Mouse (Mus musculus) kidney, embryonic 14.5 days (tissue): ENCODE results near the gene Plcb2. TPM values are rescaled to one million over a fixed set of nuclear protein-coding genes. Genes with fewer than 3 reads are reported as not detected.
A peak's percentile ranks its signal among the peaks of the same experiment; 100 is the strongest.

ENCODE experiments used
- ATAC-seq: fragments of 200-750 bp; cut with Nextera tagmentation; 2 replicates; pipeline ENCODE4 v1.8.0; 2017; ENCODE audit warnings: moderate number of reproducible peaks, mild to moderate bottlenecking, moderate TSS enrichment, moderate library complexity; ENCODE audit not compliant: low FRiP score, low TSS enrichment
- H3K27ac ChIP-seq: fragments of 300-500 bp; sonication (generic); 2 replicates; pipeline ENCODE4 v1.5.1; 2014; ENCODE audit warnings: low read depth, mild to moderate bottlenecking, low read length, moderate library complexity, mixed read lengths
- H3K27me3 ChIP-seq: fragments of 300-500 bp; sonication (generic); 2 replicates; pipeline ENCODE4 v1.6.1; 2014; ENCODE audit warnings: mild to moderate bottlenecking, low read length; ENCODE audit not compliant: control insufficient read depth, insufficient read depth
- H3K36me3 ChIP-seq: fragments of 300-500 bp; sonication (generic); 2 replicates; pipeline ENCODE4 v1.6.1; 2014; ENCODE audit warnings: low read length, mixed read lengths; ENCODE audit not compliant: control insufficient read depth, insufficient read depth
- H3K4me1 ChIP-seq: fragments of 300-500 bp; sonication (generic); 2 replicates; pipeline ENCODE4 v1.6.1; 2014; ENCODE audit warnings: low read length, mixed read lengths; ENCODE audit not compliant: control insufficient read depth, insufficient read depth
- H3K4me2 ChIP-seq: fragments of 300-500 bp; sonication (generic); replicated peaks from 2 replicates; pipeline ENCODE4 v1.6.1; 2014; ENCODE audit warnings: low read depth, mild to moderate bottlenecking, low read length
- H3K4me3 ChIP-seq: fragments of 300-500 bp; sonication (generic); 2 replicates; pipeline ENCODE4 v1.5.1; 2014; ENCODE audit warnings: mild to moderate bottlenecking, low read length
- H3K9ac ChIP-seq: fragments of 300-500 bp; sonication (generic); 2 replicates; pipeline ENCODE4 v1.6.1; 2014; ENCODE audit warnings: low read depth, mild to moderate bottlenecking, low read length, moderate library complexity
- H3K9me3 ChIP-seq: fragments of 300-500 bp; sonication (generic); 2 replicates; pipeline ENCODE4 v1.6.1; 2016; ENCODE audit warnings: low read length; ENCODE audit not compliant: control insufficient read depth
- WGBS: fragments of 180-500 bp; shearing (Covaris S2); extraction: QIAGEN DNeasy Blood & Tissue Kit; methylation state at CpG from one replicate; pipeline ENCODE4 v1.1.7; 2014; 5-methylcytosine and 5-hydroxymethylcytosine counted together
- polyA plus RNA-seq: library from polyadenylated mRNA; unstranded; fragments of >200 nt; fragmentation: Nextera tagmentation; extraction: Ambion mirVana; gene quantifications from 2 replicates; pipeline ENCODE4 v1.2.1, GENCODE M21; 2014

Plcb2 gene
- polyA plus RNA-seq, 1 experiment from 2014 or later: 1.7 TPM

- H3K4me1 ChIP-seq: peaks cover 14% of the 10 kb centered on the region
- peak; percentile 92 for ATAC-seq
- WGBS: under 1% methylated on average over 45 of the region's 57 CpGs
- H3K27ac ChIP-seq: no peak within 1 kb of the TSS
- H3K27me3 ChIP-seq: peaks cover 20% of the 10 kb centered on the region; the same call in 1 of the 2 replicates
- peaks cover 4% of the 10 kb centered on the region; the same call in 1 of the 2 replicates for H3K36me3 ChIP-seq
- H3K9ac ChIP-seq: peak within 1 kb of the TSS; percentile 87
- peak within 1 kb of the TSS; percentile 99 for H3K4me2 ChIP-seq
- no peaks in the 10 kb centered on the region for H3K9me3 ChIP-seq
- peak within 1 kb of the TSS; percentile 84 for H3K4me3 ChIP-seq
Measured at GRCm38 (mm10) chr2:118745232-118745884, 17.1 kb upstream of the Plcb2 start, which contains the start of gene Inafm2. Inafm2 (plus strand) TSS chr2:118745758.

- WGBS: 9% methylated on average over 7 of the region's 7 CpGs
- H3K27me3 ChIP-seq: peaks cover 20% of the 10 kb centered on the region; the same call in 1 of the 2 replicates
- no peak for ATAC-seq
- peaks cover 14% of the 10 kb centered on the region for H3K4me1 ChIP-seq
- H3K36me3 ChIP-seq: peaks cover 1% of the 10 kb centered on the region; the same call in 1 of the 2 replicates
- peak overlapping the region; percentile 84; the same call in 1 of the 2 replicates for H3K4me3 ChIP-seq
- H3K27ac ChIP-seq: no peak overlapping the region
- no peaks in the 10 kb centered on the region for H3K9me3 ChIP-seq
- H3K4me2 ChIP-seq: no peak overlapping the region; the same call in 1 of the 2 replicates
- no peak overlapping the region for H3K9ac ChIP-seq
Measured at GRCm38 (mm10) chr2:118744621-118745020, 16.4 kb upstream of the Plcb2 start.

GRCm38 (mm10) chr2:118743261-118743943 lies 15.2 kb upstream of the Plcb2 start:
- H3K27me3 ChIP-seq: peaks cover 20% of the 10 kb centered on the region; the same call in 1 of the 2 replicates
- no peaks in the 10 kb centered on the region for H3K36me3 ChIP-seq
- no peaks in the 10 kb centered on the region for H3K9me3 ChIP-seq
- H3K27ac ChIP-seq: no peak overlapping the region
- H3K9ac ChIP-seq: no peak overlapping the region
- H3K4me1 ChIP-seq: peaks cover 14% of the 10 kb centered on the region
- 26% methylated on average over 8 of the region's 8 CpGs for WGBS
- no peak overlapping the region for H3K4me3 ChIP-seq
- no peak overlapping the region for H3K4me2 ChIP-seq
- ATAC-seq: no peak

- H3K36me3 ChIP-seq: no peaks in the 10 kb centered on the region
- no peak overlapping the region for H3K4me3 ChIP-seq
- peaks cover 18% of the 10 kb centered on the region; the same call in 1 of the 2 replicates for H3K27me3 ChIP-seq
- ATAC-seq: no peak
- H3K4me1 ChIP-seq: peaks cover 6% of the 10 kb centered on the region; the same call in 1 of the 2 replicates
- H3K4me2 ChIP-seq: no peak overlapping the region
- whole genome bisulfite sequencing: 66% methylated on average over 9 of the region's 9 CpGs
- H3K9ac ChIP-seq: no peak overlapping the region
- H3K9me3 ChIP-seq: no peaks in the 10 kb centered on the region
- no peak overlapping the region for H3K27ac ChIP-seq
Measured at GRCm38 (mm10) chr2:118741183-118741582, 12.9 kb upstream of the Plcb2 start.

GRCm38 (mm10) chr2:118740341-118740740 lies 12.1 kb upstream of the Plcb2 start:
- no peaks in the 10 kb centered on the region for H3K36me3 ChIP-seq
- H3K9ac ChIP-seq: no peak overlapping the region
- peaks cover 6% of the 10 kb centered on the region; the same call in 1 of the 2 replicates for H3K4me1 ChIP-seq
- no peak overlapping the region for H3K27ac ChIP-seq
- H3K9me3 ChIP-seq: no peaks in the 10 kb centered on the region
- no peak overlapping the region for H3K4me2 ChIP-seq
- no peak overlapping the region for H3K4me3 ChIP-seq
- no peak for ATAC-seq
- 70% methylated on average over 3 of the region's 3 CpGs for WGBS
- H3K27me3 ChIP-seq: peaks cover 18% of the 10 kb centered on the region; the same call in 1 of the 2 replicates

GRCm38 (mm10) chr2:118733341-118733740 lies 5.1 kb upstream of the Plcb2 start:
- 67% methylated on average over 5 of the region's 5 CpGs for WGBS
- Histone ChIP-seq H3K4me1 (peaks cover 12% of the 10 kb centered on the region), H3K4me3 (no peak overlapping the region), H3K4me2 (no peak overlapping the region), H3K27ac (no peak overlapping the region), H3K27me3 (peaks cover 15% of the 10 kb centered on the region; the same call in 1 of the 2 replicates), H3K9me3 (no peaks in the 10 kb centered on the region), H3K9ac (no peak overlapping the region), H3K36me3 (no peaks in the 10 kb centered on the region)
- no peak for ATAC-seq

- no peaks in the 10 kb centered on the region for H3K36me3 ChIP-seq
- no peak for ATAC-seq
- no peaks in the 10 kb centered on the region for H3K9me3 ChIP-seq
- WGBS: 86% methylated on average over 5 of the region's 5 CpGs
- no peak overlapping the region for H3K4me3 ChIP-seq
- peaks cover 15% of the 10 kb centered on the region; the same call in 1 of the 2 replicates for H3K27me3 ChIP-seq
- H3K27ac ChIP-seq: no peak overlapping the region
- no peak overlapping the region for H3K4me2 ChIP-seq
- H3K4me1 ChIP-seq: peaks cover 20% of the 10 kb centered on the region
- H3K9ac ChIP-seq: no peak overlapping the region
Measured at GRCm38 (mm10) chr2:118731981-118732380, 3.7 kb upstream of the Plcb2 start.

- 4% methylated on average over 3 of the region's 3 CpGs for WGBS
- peaks cover 20% of the 10 kb centered on the region for H3K4me1 ChIP-seq
- no peaks in the 10 kb centered on the region for H3K9me3 ChIP-seq
- H3K27ac ChIP-seq: no peak overlapping the region
- ATAC-seq: no peak; the same call in 1 of the 2 replicates
- peaks cover 15% of the 10 kb centered on the region; the same call in 1 of the 2 replicates for H3K27me3 ChIP-seq
- H3K9ac ChIP-seq: no peak overlapping the region
- no peak overlapping the region for H3K4me3 ChIP-seq
- H3K36me3 ChIP-seq: no peaks in the 10 kb centered on the region
- H3K4me2 ChIP-seq: no peak overlapping the region
Measured at GRCm38 (mm10) chr2:118730622-118730915, 2.3 kb upstream of the Plcb2 start.
